Mouse (Mus musculus) lung, embryonic 15.5 days (tissue): ENCODE results near the gene Plin3. TPM values are rescaled to one million over a fixed set of nuclear protein-coding genes. Genes with fewer than 3 reads are reported as not detected.

Experiments used
- ATAC-seq: fragments of 200-750 bp; cut with Nextera tagmentation; 2 replicates; pipeline ENCODE4 v1.8.0; 2017; ENCODE audit warnings: moderate number of reproducible peaks, borderline replicate concordance; ENCODE audit not compliant: low FRiP score, low TSS enrichment; ENCODE audit errors: extremely low read depth
- H3K27ac ChIP-seq: fragments of 300-500 bp; sonication (generic); 2 replicates; pipeline ENCODE4 v1.5.1; 2015; ENCODE audit warnings: moderate library complexity, mild to moderate bottlenecking, inconsistent platforms
- H3K27me3 ChIP-seq: fragments of 300-500 bp; sonication (generic); 2 replicates; pipeline ENCODE4 v1.6.1; 2015; ENCODE audit warnings: inconsistent platforms
- H3K36me3 ChIP-seq: fragments of 300-500 bp; sonication (generic); 2 replicates; pipeline ENCODE4 v1.6.1; 2015; ENCODE audit warnings: inconsistent platforms
- H3K4me1 ChIP-seq: fragments of 300-500 bp; sonication (generic); 2 replicates; pipeline ENCODE4 v1.6.1; 2015; ENCODE audit warnings: inconsistent platforms
- H3K4me2 ChIP-seq: fragments of 300-500 bp; sonication (generic); 2 replicates; pipeline ENCODE4 v1.6.1; 2015; ENCODE audit warnings: inconsistent platforms, mild to moderate bottlenecking, moderate library complexity
- H3K4me3 ChIP-seq: fragments of 300-500 bp; sonication (generic); 2 replicates; pipeline ENCODE4 v1.5.1; 2015; ENCODE audit warnings: mild to moderate bottlenecking, inconsistent platforms
- H3K9ac ChIP-seq: fragments of 300-500 bp; sonication (generic); 2 replicates; pipeline ENCODE4 v1.6.1; 2015; ENCODE audit warnings: inconsistent platforms
- H3K9me3 ChIP-seq: fragments of 300-500 bp; sonication (generic); 2 replicates; pipeline ENCODE4 v1.6.1; 2016; ENCODE audit warnings: inconsistent platforms
- WGBS: fragments of 180-500 bp; shearing (Covaris S2); methylation state at CpG from one replicate; pipeline ENCODE4 v1.1.7; 2015; 5-methylcytosine and 5-hydroxymethylcytosine counted together
- polyA plus RNA-seq: library from polyadenylated mRNA; unstranded; fragments of >200 nt; fragmentation: Nextera tagmentation; extraction: Ambion mirVana; gene quantifications from 2 replicates; pipeline ENCODE4 v1.2.1, GENCODE M21; 2015

Plin3 gene
- polyA plus RNA-seq, 1 experiment from 2014 or later, result 82.4 TPM

DNA sequence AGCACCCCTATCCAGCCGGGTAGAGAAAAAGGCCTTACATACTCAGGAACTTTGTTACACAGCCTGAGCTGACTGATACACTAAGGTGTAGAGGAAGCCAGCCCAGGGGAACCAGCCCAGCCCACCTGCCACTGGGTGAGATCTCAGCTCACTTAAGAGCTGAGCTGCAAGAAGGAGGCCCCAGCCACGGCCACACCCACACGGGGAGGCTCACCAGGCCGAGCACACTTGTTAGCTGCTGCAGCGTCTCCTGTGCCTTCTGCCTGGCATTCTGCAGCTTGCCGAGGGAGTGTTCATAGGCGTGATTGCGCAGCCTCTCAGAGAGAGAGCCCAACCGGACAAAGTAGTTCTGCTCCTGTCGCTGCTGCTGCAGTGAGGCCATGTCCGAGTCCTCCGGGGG, 11.5 kb downstream of the Plin3 start:
- ATAC-seq, result no peak
- WGBS, result 89% methylated on average over 12 of the region's 12 CpGs
- Histone ChIP-seq H3K27me3 (no peaks in the 10 kb centered on the region), H3K9ac (no peak overlapping the region), H3K4me2 (no peak overlapping the region), H3K36me3 (peaks cover 63% of the 10 kb centered on the region), H3K9me3 (no peaks in the 10 kb centered on the region), H3K4me3 (no peak overlapping the region), H3K4me1 (peaks cover 12% of the 10 kb centered on the region), H3K27ac (no peak overlapping the region)

- Histone ChIP-seq H3K9ac (no peak overlapping the region), H3K27ac (no peak overlapping the region), H3K4me2 (no peak overlapping the region), H3K4me3 (no peak overlapping the region), H3K27me3 (no peaks in the 10 kb centered on the region), H3K36me3 (peaks cover 47% of the 10 kb centered on the region), H3K4me1 (peaks cover 18% of the 10 kb centered on the region), H3K9me3 (no peaks in the 10 kb centered on the region)
- 90% methylated on average over 12 of the region's 12 CpGs for WGBS
- no peak for ATAC-seq
These were observed 13.1 kb downstream of the Plin3 start for GRCm38 (mm10) chr17:56279481-56280155.

DNA sequence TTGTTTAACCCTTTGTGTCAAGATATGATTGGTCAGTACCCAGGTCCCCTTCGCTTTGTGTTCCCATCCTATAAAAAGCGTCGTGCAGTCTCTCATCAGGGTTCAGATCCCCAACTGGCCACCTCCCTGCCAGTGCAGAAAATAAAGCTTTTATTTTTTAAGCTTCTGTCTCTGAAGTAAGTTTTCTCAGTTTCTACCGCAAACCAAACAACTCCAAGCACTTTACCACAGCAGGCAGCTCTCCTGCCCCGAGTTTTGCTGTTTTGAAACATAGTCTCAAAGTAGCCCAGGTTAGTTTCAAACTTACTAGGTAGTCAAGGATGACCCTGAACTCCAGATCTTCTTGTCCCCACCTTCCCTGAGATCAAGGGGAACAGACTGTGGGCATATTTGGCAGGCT, 14.3 kb downstream of the Plin3 start:
- Histone ChIP-seq H3K36me3 (peaks cover 42% of the 10 kb centered on the region), H3K9ac (no peak overlapping the region), H3K4me2 (no peak overlapping the region), H3K27me3 (no peaks in the 10 kb centered on the region), H3K27ac (no peak overlapping the region), H3K4me1 (peaks cover 26% of the 10 kb centered on the region), H3K9me3 (no peaks in the 10 kb centered on the region), H3K4me3 (no peak overlapping the region)
- WGBS, result 86% methylated on average over 5 of the region's 5 CpGs
- ATAC-seq, result no peak

- Histone ChIP-seq H3K4me1 (peaks cover 34% of the 10 kb centered on the region), H3K36me3 (peaks cover 35% of the 10 kb centered on the region), H3K27me3 (no peaks in the 10 kb centered on the region), H3K4me3 (no peak overlapping the region), H3K9me3 (no peaks in the 10 kb centered on the region), H3K4me2 (peak overlapping the region; percentile 75), H3K9ac (no peak overlapping the region), H3K27ac (peak overlapping the region; percentile 94)
- WGBS, result 27% methylated on average over 2 of the region's 2 CpGs
- ATAC-seq, result no peak
These were observed 15.1 kb downstream of the Plin3 start for GRCm38 (mm10) chr17:56277567-56277893.

DNA sequence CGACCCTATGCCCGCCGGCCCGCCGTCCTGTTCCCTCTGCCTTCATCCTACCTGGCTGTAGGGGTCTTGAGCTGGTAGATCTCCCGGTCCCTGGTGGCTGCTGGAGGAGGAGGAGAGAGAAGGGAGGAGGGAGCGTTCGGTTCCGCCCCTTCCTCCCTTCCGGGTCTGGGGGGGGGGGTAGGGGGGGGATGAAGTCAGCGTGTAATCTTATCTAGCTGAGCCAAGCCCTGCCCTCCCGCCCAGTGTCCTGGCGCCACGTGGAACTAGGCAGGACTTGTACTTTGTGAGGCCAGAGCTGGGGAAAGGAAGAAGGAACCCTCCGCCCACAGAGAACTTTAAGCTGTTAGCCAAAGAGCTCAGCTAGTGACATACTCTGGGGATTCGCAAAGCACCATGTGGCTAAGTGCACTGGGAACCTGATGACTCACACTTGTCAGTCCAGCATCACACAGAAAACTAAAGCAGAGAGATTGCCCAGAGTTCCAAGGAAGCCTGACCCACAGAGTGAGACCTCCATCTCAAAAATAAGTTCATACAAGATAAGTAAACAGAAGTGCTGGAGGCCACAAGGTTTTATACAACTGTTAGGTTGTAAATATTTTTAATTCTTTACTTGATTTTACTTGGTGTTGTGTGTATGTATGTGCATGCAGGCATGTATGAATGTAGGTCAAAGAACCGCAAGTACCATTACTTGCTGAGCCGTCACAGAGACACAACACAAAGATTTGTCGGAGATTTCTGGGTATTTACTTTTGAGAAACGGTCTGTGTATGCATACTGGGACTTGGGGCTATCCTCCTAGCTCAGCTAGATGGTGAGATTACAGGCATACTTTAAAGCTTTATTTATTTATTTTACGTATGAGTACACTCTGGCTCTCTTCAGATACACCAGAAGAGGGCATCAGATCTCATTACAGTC, 15.8 kb downstream of the Plin3 start, which contains the start of gene Ticam1:
TSS of gene Ticam1 (minus strand) at position 144 of the 924 bp plus-strand sequence.
- H3K4me1 ChIP-seq, result peaks cover 36% of the 10 kb centered on the region
- peak within 1 kb of the TSS; percentile 75 for H3K4me2 ChIP-seq
- peak within 1 kb of the TSS; percentile 61 for H3K9ac ChIP-seq
- WGBS, result 2% methylated on average over 19 of the region's 21 CpGs
- no peaks in the 10 kb centered on the region for H3K27me3 ChIP-seq
- peak; percentile 93 for ATAC-seq
- peak within 1 kb of the TSS; percentile 94 for H3K27ac ChIP-seq
- peaks cover 36% of the 10 kb centered on the region for H3K36me3 ChIP-seq
- H3K9me3 ChIP-seq, result no peaks in the 10 kb centered on the region
- H3K4me3 ChIP-seq, result peak within 1 kb of the TSS; percentile 57

GRCm38 (mm10) chr17:56275842-56276480, 16.7 kb downstream of the Plin3 start:
- H3K4me3 ChIP-seq, result peak overlapping the region; percentile 57
- H3K27me3 ChIP-seq, result no peaks in the 10 kb centered on the region
- H3K9ac ChIP-seq, result peak overlapping the region; percentile 61
- WGBS, result 26% methylated on average over 5 of the region's 5 CpGs
- peak; percentile 1; the same call in 1 of the 2 replicates for ATAC-seq
- peak overlapping the region; percentile 94 for H3K27ac ChIP-seq
- peak overlapping the region; percentile 75 for H3K4me2 ChIP-seq
- H3K36me3 ChIP-seq, result peaks cover 35% of the 10 kb centered on the region
- no peaks in the 10 kb centered on the region for H3K9me3 ChIP-seq
- H3K4me1 ChIP-seq, result peaks cover 36% of the 10 kb centered on the region

GRCm38 (mm10) chr17:56273986-56274385, 18.7 kb downstream of the Plin3 start:
- Histone ChIP-seq H3K27ac (no peak overlapping the region), H3K4me3 (no peak overlapping the region), H3K9me3 (no peaks in the 10 kb centered on the region), H3K36me3 (peaks cover 28% of the 10 kb centered on the region), H3K27me3 (no peaks in the 10 kb centered on the region), H3K4me1 (peaks cover 36% of the 10 kb centered on the region), H3K4me2 (no peak overlapping the region), H3K9ac (no peak overlapping the region)
- WGBS, result 80% methylated on average over 5 of the region's 5 CpGs
- no peak for ATAC-seq

GRCm38 (mm10) chr17:56273482-56273881, 19.2 kb downstream of the Plin3 start:
- no peak overlapping the region for H3K9ac ChIP-seq
- peaks cover 25% of the 10 kb centered on the region for H3K36me3 ChIP-seq

GRCm38 (mm10) chr17:56272644-56273043, 20.0 kb downstream of the Plin3 start:
- Histone ChIP-seq H3K4me3 (no peak overlapping the region), H3K9ac (no peak overlapping the region), H3K4me2 (no peak overlapping the region), H3K27me3 (no peaks in the 10 kb centered on the region), H3K36me3 (peaks cover 22% of the 10 kb centered on the region), H3K4me1 (peaks cover 33% of the 10 kb centered on the region), H3K27ac (no peak overlapping the region; the same call in 1 of the 2 replicates), H3K9me3 (no peaks in the 10 kb centered on the region)
- WGBS, result 71% methylated on average over 3 of the region's 3 CpGs
- no peak for ATAC-seq

More at GRCm38 (mm10) chr17:56273482-56273881, 19.2 kb downstream of the Plin3 start:
- no peak overlapping the region for H3K4me2 ChIP-seq
- WGBS, result 75% methylated on average over 7 of the region's 7 CpGs
- H3K4me1 ChIP-seq, result peaks cover 36% of the 10 kb centered on the region
- ATAC-seq, result no peak
- H3K27ac ChIP-seq, result no peak overlapping the region; the same call in 1 of the 2 replicates
- H3K9me3 ChIP-seq, result no peaks in the 10 kb centered on the region
- H3K4me3 ChIP-seq, result no peak overlapping the region
- no peaks in the 10 kb centered on the region for H3K27me3 ChIP-seq

DNA sequence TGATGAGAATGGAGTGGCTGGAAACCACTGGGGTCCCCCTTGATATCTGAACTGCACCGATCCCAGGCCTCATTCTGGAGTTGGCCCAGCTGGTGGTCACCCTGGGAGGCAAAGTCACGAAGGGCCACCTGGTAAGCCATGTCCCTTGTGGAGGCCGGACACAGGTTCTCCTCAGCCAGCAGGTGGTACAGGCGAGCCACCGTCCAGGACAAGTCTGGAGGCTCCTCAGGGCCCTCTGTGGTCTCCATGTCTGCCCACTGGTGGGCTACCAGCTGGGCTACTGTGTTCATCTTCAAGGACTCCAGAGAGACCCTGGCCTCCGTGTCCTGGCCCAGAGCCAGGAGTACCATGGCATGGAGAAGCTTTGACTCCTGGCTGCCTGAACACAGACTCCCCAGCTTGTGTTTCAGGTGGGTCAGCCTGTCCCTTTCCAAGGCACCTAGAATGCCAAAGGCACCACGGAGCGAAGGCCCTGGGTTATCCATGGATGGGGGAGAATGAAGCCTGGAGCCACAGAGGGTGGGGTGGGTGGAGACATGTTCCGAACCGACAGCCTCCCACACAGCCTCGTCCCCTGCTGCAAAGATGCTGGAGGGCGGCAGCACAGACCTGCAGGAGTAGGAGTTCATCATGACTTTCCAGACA, 20.9 kb downstream of the Plin3 start:
- peaks cover 22% of the 10 kb centered on the region for H3K36me3 ChIP-seq
- peaks cover 24% of the 10 kb centered on the region for H3K4me1 ChIP-seq
- H3K4me3 ChIP-seq, result no peak overlapping the region
- H3K27ac ChIP-seq, result no peak overlapping the region
- WGBS, result 83% methylated on average over 12 of the region's 12 CpGs
- no peak for ATAC-seq
- H3K9ac ChIP-seq, result no peak overlapping the region
- no peaks in the 10 kb centered on the region for H3K27me3 ChIP-seq
- H3K9me3 ChIP-seq, result no peaks in the 10 kb centered on the region
- no peak overlapping the region for H3K4me2 ChIP-seq

- Histone ChIP-seq H3K36me3 (peaks cover 27% of the 10 kb centered on the region), H3K27ac (peak overlapping the region; percentile 67; the same call in 1 of the 2 replicates), H3K9me3 (no peaks in the 10 kb centered on the region), H3K4me3 (peak overlapping the region; percentile 34; the same call in 1 of the 2 replicates), H3K27me3 (no peaks in the 10 kb centered on the region), H3K4me2 (peak overlapping the region; percentile 62), H3K9ac (no peak overlapping the region), H3K4me1 (peaks cover 18% of the 10 kb centered on the region)
- ATAC-seq, result no peak
- WGBS, result 68% methylated on average over 3 of the region's 3 CpGs
These were observed 22.9 kb downstream of the Plin3 start for GRCm38 (mm10) chr17:56269741-56270140.
